Mouse (Mus musculus) kidney, embryonic 14.5 days (tissue): ENCODE measurements around the gene Zfp763. TPM values are rescaled to one million over a fixed set of nuclear protein-coding genes. Genes with fewer than 3 reads are reported as not detected.
"Not testable (repeated sequence)": the region's sequence is repeated elsewhere in the genome, so short reads cannot be mapped to it uniquely, and the experiment has no call there.

Source experiments
- ATAC-seq: fragments of 200-750 bp; cut with Nextera tagmentation; 2 replicates; pipeline ENCODE4 v1.8.0; 2017; ENCODE audit warnings: moderate number of reproducible peaks, mild to moderate bottlenecking, moderate TSS enrichment, moderate library complexity; ENCODE audit not compliant: low FRiP score, low TSS enrichment
- H3K27ac ChIP-seq: fragments of 300-500 bp; sonication (generic); 2 replicates; pipeline ENCODE4 v1.5.1; 2014; ENCODE audit warnings: low read depth, mild to moderate bottlenecking, low read length, moderate library complexity, mixed read lengths
- H3K27me3 ChIP-seq: fragments of 300-500 bp; sonication (generic); 2 replicates; pipeline ENCODE4 v1.6.1; 2014; ENCODE audit warnings: mild to moderate bottlenecking, low read length; ENCODE audit not compliant: control insufficient read depth, insufficient read depth
- H3K36me3 ChIP-seq: fragments of 300-500 bp; sonication (generic); 2 replicates; pipeline ENCODE4 v1.6.1; 2014; ENCODE audit warnings: low read length, mixed read lengths; ENCODE audit not compliant: control insufficient read depth, insufficient read depth
- H3K4me1 ChIP-seq: fragments of 300-500 bp; sonication (generic); 2 replicates; pipeline ENCODE4 v1.6.1; 2014; ENCODE audit warnings: low read length, mixed read lengths; ENCODE audit not compliant: control insufficient read depth, insufficient read depth
- H3K4me2 ChIP-seq: fragments of 300-500 bp; sonication (generic); replicated peaks from 2 replicates; pipeline ENCODE4 v1.6.1; 2014; ENCODE audit warnings: low read depth, mild to moderate bottlenecking, low read length
- H3K4me3 ChIP-seq: fragments of 300-500 bp; sonication (generic); 2 replicates; pipeline ENCODE4 v1.5.1; 2014; ENCODE audit warnings: mild to moderate bottlenecking, low read length
- H3K9ac ChIP-seq: fragments of 300-500 bp; sonication (generic); 2 replicates; pipeline ENCODE4 v1.6.1; 2014; ENCODE audit warnings: low read depth, mild to moderate bottlenecking, low read length, moderate library complexity
- H3K9me3 ChIP-seq: fragments of 300-500 bp; sonication (generic); 2 replicates; pipeline ENCODE4 v1.6.1; 2016; ENCODE audit warnings: low read length; ENCODE audit not compliant: control insufficient read depth
- WGBS: fragments of 180-500 bp; shearing (Covaris S2); extraction: QIAGEN DNeasy Blood & Tissue Kit; methylation state at CpG from one replicate; pipeline ENCODE4 v1.1.7; 2014; 5-methylcytosine and 5-hydroxymethylcytosine counted together
- polyA plus RNA-seq: library from polyadenylated mRNA; unstranded; fragments of >200 nt; fragmentation: Nextera tagmentation; extraction: Ambion mirVana; gene quantifications from 2 replicates; pipeline ENCODE4 v1.2.1, GENCODE M21; 2014

The Zfp763 gene
- 11.9 and 18.5 TPM in 2 replicates for polyA plus RNA-seq

GRCm38 (mm10) chr17:33032900-33033891 lies at the start of gene Zfp763:
Gene Zfp763, minus strand, starts transcription at chr17:33033402.
- Histone ChIP-seq H3K4me3 (peak within 1 kb of the TSS; percentile 57), H3K9me3 (0 out of 2 replicates have a peak, but pooled peaks cover 2% of the 10 kb centered on the region), H3K4me1 (no peaks in the 10 kb centered on the region), H3K9ac (peak within 1 kb of the TSS; percentile 82), H3K36me3 (no peaks in the 10 kb centered on the region), H3K27ac (peak within 1 kb of the TSS; percentile 39), H3K27me3 (no peaks in the 10 kb centered on the region), H3K4me2 (peak within 1 kb of the TSS; percentile 51)
- peak; percentile 98 for ATAC-seq
- WGBS: 4% methylated on average over 27 of the region's 27 CpGs

- no peak within 1 kb of the TSS for H3K9ac ChIP-seq
- H3K9me3 ChIP-seq: no peaks in the 10 kb centered on the region
- H3K27ac ChIP-seq: no peak within 1 kb of the TSS
- H3K36me3 ChIP-seq: no peaks in the 10 kb centered on the region
- no peak within 1 kb of the TSS for H3K4me3 ChIP-seq
- 70% methylated on average over 1 of the region's 1 CpGs for WGBS
- ATAC-seq: no peak
- no peaks in the 10 kb centered on the region for H3K27me3 ChIP-seq
- H3K4me2 ChIP-seq: no peak within 1 kb of the TSS
- H3K4me1 ChIP-seq: no peaks in the 10 kb centered on the region
Measured at GRCm38 (mm10) chr17:33067958-33068357, 34.8 kb upstream of the Zfp763 start, which contains the start of gene 4921501E09Rik. Gene 4921501E09Rik, minus strand, starts transcription at chr17:33068058.

GRCm38 (mm10) chr17:33063001-33063400 lies 29.8 kb upstream of the Zfp763 start:
- H3K4me1 ChIP-seq: no peaks in the 10 kb centered on the region
- no peak overlapping the region for H3K4me3 ChIP-seq
- no peak overlapping the region for H3K27ac ChIP-seq
- 3% methylated on average over 1 of the region's 1 CpGs for WGBS
- ATAC-seq: no peak
- no peak overlapping the region for H3K9ac ChIP-seq
- no peak overlapping the region for H3K4me2 ChIP-seq
- no peaks in the 10 kb centered on the region for H3K36me3 ChIP-seq
- H3K27me3 ChIP-seq: no peaks in the 10 kb centered on the region
- no peaks in the 10 kb centered on the region for H3K9me3 ChIP-seq

GRCm38 (mm10) chr17:33058791-33059190 lies 25.6 kb upstream of the Zfp763 start:
- Histone ChIP-seq H3K27ac (no peak overlapping the region), H3K4me2 (no peak overlapping the region), H3K9me3 (no peaks in the 10 kb centered on the region), H3K4me1 (no peaks in the 10 kb centered on the region), H3K4me3 (no peak overlapping the region), H3K36me3 (no peaks in the 10 kb centered on the region), H3K27me3 (no peaks in the 10 kb centered on the region), H3K9ac (no peak overlapping the region)
- no peak for ATAC-seq
- 3% methylated on average over 1 of the region's 1 CpGs for WGBS

GRCm38 (mm10) chr17:33032376-33032775 lies 826 bp downstream of the Zfp763 start:
- Histone ChIP-seq H3K27me3 (no peaks in the 10 kb centered on the region), H3K9ac (peak overlapping the region; percentile 82; the same call in 1 of the 2 replicates), H3K4me1 (no peaks in the 10 kb centered on the region), H3K9me3 (peaks cover 4% of the 10 kb centered on the region; the same call in 1 of the 2 replicates), H3K27ac (no peak overlapping the region), H3K36me3 (no peaks in the 10 kb centered on the region), H3K4me2 (peak overlapping the region; percentile 51), H3K4me3 (peak overlapping the region; percentile 57)
- no peak for ATAC-seq
- WGBS: 10% methylated on average over 10 of the region's 10 CpGs

- H3K36me3 ChIP-seq: peaks cover 40% of the 10 kb centered on the region
- H3K9ac ChIP-seq, H3K27me3 ChIP-seq, H3K4me1 ChIP-seq, H3K4me2 ChIP-seq, H3K4me3 ChIP-seq, ATAC-seq, H3K27ac ChIP-seq: not testable (repeated sequence)
- H3K9me3 ChIP-seq: peaks cover 53% of the 10 kb centered on the region
Measured at GRCm38 (mm10) chr17:33020434-33020833, 12.8 kb downstream of the Zfp763 start.

GRCm38 (mm10) chr17:33008337-33008736 lies 24.9 kb downstream of the Zfp763 start:
- Histone ChIP-seq H3K27ac (no peak overlapping the region), H3K27me3 (no peaks in the 10 kb centered on the region), H3K9ac (no peak overlapping the region), H3K4me3 (no peak overlapping the region), H3K9me3 (peaks cover 12% of the 10 kb centered on the region), H3K4me2 (no peak overlapping the region), H3K4me1 (no peaks in the 10 kb centered on the region), H3K36me3 (peaks cover 19% of the 10 kb centered on the region)
- WGBS: 50% methylated on average over 9 of the region's 9 CpGs
- no peak for ATAC-seq

GRCm38 (mm10) chr17:32998492-32998891 lies 34.7 kb downstream of the Zfp763 start:
- WGBS: 94% methylated on average over 2 of the region's 2 CpGs
- Histone ChIP-seq H3K4me3 (no peak overlapping the region), H3K4me1 (0 out of 2 replicates have a peak, but pooled peaks cover 3% of the 10 kb centered on the region), H3K4me2 (no peak overlapping the region), H3K9ac (no peak overlapping the region), H3K27ac (no peak overlapping the region), H3K27me3 (no peaks in the 10 kb centered on the region), H3K9me3 (peaks cover 10% of the 10 kb centered on the region; the same call in 1 of the 2 replicates), H3K36me3 (peaks cover 34% of the 10 kb centered on the region)
- no peak for ATAC-seq
